Mouse (Mus musculus) myocyte (in vitro differentiated cells): ENCODE measurements around the gene Vwa8.

ENCODE experiments used
- CEBPB ChIP-seq: IDR thresholded peaks from 2 replicates; pipeline ENCODE4 v1.6.1; 2011; ENCODE audit warnings: mild to moderate bottlenecking, moderate library complexity; ENCODE audit not compliant: poor library complexity, insufficient read depth, severe bottlenecking
- MAX ChIP-seq: IDR thresholded peaks from one replicate; pipeline ENCODE4 v1.6.1; 2011; ENCODE audit warnings: low read depth, mild to moderate bottlenecking, control low read depth
- POLR2A ChIP-seq: IDR thresholded peaks from one replicate; pipeline ENCODE4 v1.6.1; 2011; ENCODE audit warnings: low read depth, mild to moderate bottlenecking, control low read depth, moderate library complexity; ENCODE audit not compliant: insufficient read length
- USF1 ChIP-seq: IDR thresholded peaks from one replicate; pipeline ENCODE4 v1.6.1; 2011; ENCODE audit warnings: low read depth, mild to moderate bottlenecking, control low read depth, moderate library complexity

- TF ChIP-seq POLR2A = no peak
- TF ChIP-seq USF1 = no peak
- no peak for TF ChIP-seq MAX
- no peak for TF ChIP-seq CEBPB
These were observed 313.8 kb downstream of the Vwa8 start for GRCm38 (mm10) chr14:79162678-79163077.
